In the genomic region with DNA sequence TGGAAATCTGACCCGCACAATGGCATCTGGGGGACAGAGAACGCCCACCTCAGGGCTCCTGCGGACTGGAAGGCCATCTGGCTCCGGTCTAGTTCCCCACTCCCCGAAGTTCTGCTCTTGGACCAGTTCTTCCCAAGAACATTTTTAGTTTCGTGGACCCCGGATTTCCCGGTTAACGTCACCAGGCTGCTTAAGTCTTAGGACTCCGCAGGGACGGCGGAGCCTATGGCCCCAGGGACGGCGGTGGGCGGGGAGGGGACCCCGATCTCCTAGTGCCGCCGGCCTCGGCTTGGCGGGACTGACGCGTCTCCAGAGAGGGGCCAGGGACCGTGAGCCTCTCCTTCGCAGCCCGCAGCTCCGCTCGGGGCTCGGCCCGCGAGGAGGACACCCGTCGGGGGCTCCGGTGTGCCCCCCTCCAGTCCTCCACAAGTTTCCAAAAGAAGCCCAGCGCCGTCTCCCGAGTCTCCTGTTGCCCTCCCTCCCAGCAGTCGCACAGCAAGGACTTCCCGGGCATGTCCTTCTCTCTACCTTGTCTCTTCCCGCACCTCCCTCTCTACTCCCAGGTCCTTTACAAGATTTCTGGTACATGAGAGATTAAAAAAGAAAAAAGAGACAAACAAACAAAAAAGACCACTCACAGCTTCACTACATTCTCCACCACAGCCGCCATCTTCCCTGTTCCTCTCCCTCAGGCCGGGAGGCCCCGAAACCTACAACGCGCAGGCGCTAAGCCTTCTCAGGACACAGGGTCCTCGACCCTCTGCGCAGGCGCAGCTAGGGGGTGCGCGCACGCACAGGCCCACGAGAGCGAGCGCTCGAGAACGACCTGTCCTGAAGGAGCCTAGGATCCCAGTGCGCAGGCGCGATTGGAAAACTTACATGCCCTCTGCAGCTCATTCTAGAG, we compare ENCODE assay signal across 8 mouse cellular contexts. TPM values are rescaled to one million over a fixed set of nuclear protein-coding genes. Genes with fewer than 3 reads are reported as not detected.
DNase-seq lines count a peak whose midpoint lies in the region; ATAC-seq and TF ChIP-seq lines count a peak whose summit lies in the region.

No protein-coding gene starts in this region.

- DNase-seq in 3134 (ENCODE audit: extremely low read depth, insufficient read length, low spot score), result peak; percentile 99
- peak; percentile 99 to 100 for DNase-seq in adrenal gland, postnatal 36 days
- peak; percentile 99 for DNase-seq in heart, adult 18-20 months
- DNase-seq in kidney, adult 2 months, result peak; percentile 100
- peak; percentile 97 to 99 for DNase-seq in spleen, adult 2 months (ENCODE audit: low read depth in 1 of 2, low spot score in 2 of 2)

- peak overlapping the region; percentile 91 for H3K27ac ChIP-seq in embryonic facial prominence, embryonic 13.5 days
- H3K27ac ChIP-seq in kidney, adult 2 months (ENCODE audit: insufficient read depth, low read depth, low read length), result peak overlapping the region; percentile 85
- H3K27ac ChIP-seq in limb, embryonic 12.5 days, result peak overlapping the region; percentile 93
- H3K27ac ChIP-seq in midbrain, embryonic 15.5 days, result peak overlapping the region; percentile 85
- H3K27ac ChIP-seq in spleen, adult 2 months (ENCODE audit: insufficient read depth, low read length), result peak overlapping the region; percentile 58

- H3K4me1 ChIP-seq in embryonic facial prominence, embryonic 13.5 days, result peaks cover 34% of the 10 kb centered on the region
- H3K4me1 ChIP-seq in kidney, adult 2 months (ENCODE audit: control insufficient read depth, insufficient read depth, low read length), result peaks cover 22% of the 10 kb centered on the region
- peaks cover 22% of the 10 kb centered on the region for H3K4me1 ChIP-seq in limb, embryonic 12.5 days (replicated peaks)
- peaks cover 38% of the 10 kb centered on the region for H3K4me1 ChIP-seq in midbrain, embryonic 15.5 days
- H3K4me1 ChIP-seq in spleen, adult 2 months (ENCODE audit: control insufficient read depth, insufficient read depth, insufficient read length), result peaks cover 11% of the 10 kb centered on the region; the same call in 1 of the 2 replicates

- peak overlapping the region; percentile 85 for H3K4me3 ChIP-seq in embryonic facial prominence, embryonic 13.5 days
- H3K4me3 ChIP-seq in kidney, adult 2 months (ENCODE audit: insufficient read depth, low read depth, low read length), result peak overlapping the region; percentile 82
- H3K4me3 ChIP-seq in limb, embryonic 12.5 days (replicated peaks), result peak overlapping the region; percentile 94
- peak overlapping the region; percentile 96 for H3K4me3 ChIP-seq in midbrain, embryonic 15.5 days
- H3K4me3 ChIP-seq in spleen, adult 2 months (ENCODE audit: extremely low read depth, insufficient read depth, insufficient read length), result peak overlapping the region; percentile 88

- no peaks in the 10 kb centered on the region for H3K9me3 ChIP-seq in embryonic facial prominence, embryonic 13.5 days
- H3K9me3 ChIP-seq in limb, embryonic 12.5 days, result no peaks in the 10 kb centered on the region
- no peaks in the 10 kb centered on the region for H3K9me3 ChIP-seq in midbrain, embryonic 15.5 days

- under 1% methylated on average over 59 of the region's 59 CpGs for WGBS in embryonic facial prominence, embryonic 13.5 days
- WGBS in kidney, adult 2 months, result under 1% methylated on average over 59 of the region's 59 CpGs
- WGBS in limb, embryonic 12.5 days, result under 1% methylated on average over 59 of the region's 59 CpGs
- WGBS in midbrain, embryonic 15.5 days, result under 1% methylated on average over 59 of the region's 59 CpGs
- whole genome bisulfite sequencing in spleen, adult 2 months, result under 1% methylated on average over 59 of the region's 59 CpGs

- H3K4me2 ChIP-seq in embryonic facial prominence, embryonic 13.5 days, result peak overlapping the region; percentile 74
- peak overlapping the region; percentile 75 for H3K4me2 ChIP-seq in limb, embryonic 12.5 days
- peak overlapping the region; percentile 88 for H3K4me2 ChIP-seq in midbrain, embryonic 15.5 days

- peak; percentile 89 for TF ChIP-seq POLR2A in kidney, adult 2 months (IDR thresholded peaks at IDR 0.05; ENCODE audit: low read depth, low read length)
- peak; percentile 86 for TF ChIP-seq POLR2A in spleen, adult 2 months (IDR thresholded peaks at IDR 0.05; ENCODE audit: low read depth, low read length)

- no peak for TF ChIP-seq CTCF in kidney, adult 2 months (conservative IDR thresholded peaks at IDR 0.05; ENCODE audit: insufficient read depth, insufficient read length, low read depth, low read length)
- TF ChIP-seq CTCF in spleen, adult 2 months (IDR thresholded peaks at IDR 0.05; ENCODE audit: extremely low read depth, insufficient read depth, insufficient read length, insufficient replicate concordance), result no peak

- peak overlapping the region; percentile 97 for H3K9ac ChIP-seq in embryonic facial prominence, embryonic 13.5 days
- peak overlapping the region; percentile 95 for H3K9ac ChIP-seq in limb, embryonic 12.5 days (replicated peaks)
- peak overlapping the region; percentile 87 for H3K9ac ChIP-seq in midbrain, embryonic 15.5 days

- H3K27me3 ChIP-seq in embryonic facial prominence, embryonic 13.5 days, result no peaks in the 10 kb centered on the region
- no peaks in the 10 kb centered on the region for H3K27me3 ChIP-seq in kidney, adult 2 months (replicated peaks; ENCODE audit: control insufficient read depth, insufficient read depth, low read length)
- no peaks in the 10 kb centered on the region for H3K27me3 ChIP-seq in limb, embryonic 12.5 days
- no peaks in the 10 kb centered on the region for H3K27me3 ChIP-seq in midbrain, embryonic 15.5 days (replicated peaks)
- no peaks in the 10 kb centered on the region for H3K27me3 ChIP-seq in spleen, adult 2 months (ENCODE audit: control insufficient read depth, insufficient read depth, low read length)

- peak; percentile 94 for ATAC-seq in embryonic facial prominence, embryonic 13.5 days (ENCODE audit: insufficient number of reproducible peaks, insufficient read depth, low FRiP score, low TSS enrichment, low read depth)
- ATAC-seq in limb, embryonic 12.5 days (ENCODE audit: insufficient number of reproducible peaks, insufficient read depth, low FRiP score, low TSS enrichment, low read depth), result peak; percentile 92
- ATAC-seq in midbrain, embryonic 15.5 days (replicated peaks), result peak; percentile 91

- H3K36me3 ChIP-seq in embryonic facial prominence, embryonic 13.5 days, result peaks cover 15% of the 10 kb centered on the region
- no peaks in the 10 kb centered on the region; the same call in 1 of the 2 replicates for H3K36me3 ChIP-seq in kidney, adult 2 months (ENCODE audit: control insufficient read depth, insufficient read depth, low read length)
- H3K36me3 ChIP-seq in limb, embryonic 12.5 days, result peaks cover 22% of the 10 kb centered on the region
- peaks cover 3% of the 10 kb centered on the region; the same call in 1 of the 2 replicates for H3K36me3 ChIP-seq in midbrain, embryonic 15.5 days (replicated peaks)
- no peaks in the 10 kb centered on the region for H3K36me3 ChIP-seq in spleen, adult 2 months (ENCODE audit: control insufficient read depth, insufficient read depth, low read length)

RNA-seq across cellular contexts. Expression of gene Dpf2, which starts 0.5 kb away (rescaled TPM):
- 100 to 1,000 TPM in 1 of 2 experiments, 10 to 100 TPM in 1; 89.6 to 120 TPM for total RNA-seq in adrenal gland, postnatal 36 days (2021)
- 164 and 179 TPM in 2 replicates for polyA plus RNA-seq in embryonic facial prominence, embryonic 13.5 days (2015; fragmentation: Nextera tagmentation; extraction: Ambion mirVana)
- 10 to 100 TPM; 77.6 to 84.0 TPM for total RNA-seq in heart, adult 18-20 months (2021)
- polyA plus RNA-seq in kidney, adult 2 months (2012; rRNA removed), result 71.5 and 79.7 TPM in 2 replicates
- 192 and 199 TPM in 2 replicates for polyA plus RNA-seq in limb, embryonic 12.5 days (2016; fragmentation: Nextera tagmentation; extraction: Ambion mirVana)
- 122 and 130 TPM in 2 replicates for polyA plus RNA-seq in midbrain, embryonic 15.5 days (2015; fragmentation: Nextera tagmentation; extraction: Ambion mirVana)
- polyA plus RNA-seq in spleen, adult 2 months (2012; rRNA removed), result 59.9 and 74.8 TPM in 2 replicates

RNA-seq across cellular contexts. Expression of gene Cdc42ep2, which starts 12.3 kb away (rescaled TPM):
- 1 to 10 TPM; 6.0 to 6.2 TPM for total RNA-seq in adrenal gland, postnatal 36 days (2021)
- 4.7 TPM in 2 replicates for polyA plus RNA-seq in embryonic facial prominence, embryonic 13.5 days (2015; fragmentation: Nextera tagmentation; extraction: Ambion mirVana)
- 1 to 10 TPM; 6.6 to 9.0 TPM for total RNA-seq in heart, adult 18-20 months (2021)
- polyA plus RNA-seq in kidney, adult 2 months (2012; rRNA removed), result 12.0 and 12.2 TPM in 2 replicates
- 2.7 and 3.0 TPM in 2 replicates for polyA plus RNA-seq in limb, embryonic 12.5 days (2016; fragmentation: Nextera tagmentation; extraction: Ambion mirVana)
- polyA plus RNA-seq in midbrain, embryonic 15.5 days (2015; fragmentation: Nextera tagmentation; extraction: Ambion mirVana), result 16.3 and 16.7 TPM in 2 replicates
- 8.1 and 8.2 TPM in 2 replicates for polyA plus RNA-seq in spleen, adult 2 months (2012; rRNA removed)

RNA-seq across cellular contexts. Expression of gene Tigd3, which starts 18.4 kb away (rescaled TPM):
- 1 to 10 TPM in 1 of 2 experiments, under 1 TPM in 1; 0.92 to 1.4 TPM for total RNA-seq in adrenal gland, postnatal 36 days (2021)
- 3.8 and 4.7 TPM in 2 replicates for polyA plus RNA-seq in embryonic facial prominence, embryonic 13.5 days (2015; fragmentation: Nextera tagmentation; extraction: Ambion mirVana)
- under 1 TPM in 1 of 2 experiments, not detected in 1; 0.35 TPM for total RNA-seq in heart, adult 18-20 months (2021)
- polyA plus RNA-seq in kidney, adult 2 months (2012; rRNA removed), result 0.52 and 0.73 TPM in 2 replicates
- polyA plus RNA-seq in limb, embryonic 12.5 days (2016; fragmentation: Nextera tagmentation; extraction: Ambion mirVana), result 5.5 and 6.6 TPM in 2 replicates
- 13.8 and 16.4 TPM in 2 replicates for polyA plus RNA-seq in midbrain, embryonic 15.5 days (2015; fragmentation: Nextera tagmentation; extraction: Ambion mirVana)
- polyA plus RNA-seq in spleen, adult 2 months (2012; rRNA removed), result 1.3 TPM in 2 replicates

RNA-seq across cellular contexts. Expression of gene Slc25a45, which starts 34.7 kb away (rescaled TPM):
- total RNA-seq in adrenal gland, postnatal 36 days (2021), result 10 to 100 TPM in 1 of 2 experiments, 1 to 10 TPM in 1; 9.4 to 33.2 TPM
- polyA plus RNA-seq in embryonic facial prominence, embryonic 13.5 days (2015; fragmentation: Nextera tagmentation; extraction: Ambion mirVana), result 3.1 and 4.5 TPM in 2 replicates
- total RNA-seq in heart, adult 18-20 months (2021), result 1 to 10 TPM; 2.6 to 2.8 TPM
- polyA plus RNA-seq in kidney, adult 2 months (2012; rRNA removed), result 52.7 and 63.4 TPM in 2 replicates
- 1.2 and 2.1 TPM in 2 replicates for polyA plus RNA-seq in limb, embryonic 12.5 days (2016; fragmentation: Nextera tagmentation; extraction: Ambion mirVana)
- polyA plus RNA-seq in midbrain, embryonic 15.5 days (2015; fragmentation: Nextera tagmentation; extraction: Ambion mirVana), result 2.0 and 2.9 TPM in 2 replicates
- 36.6 and 37.6 TPM in 2 replicates for polyA plus RNA-seq in spleen, adult 2 months (2012; rRNA removed)

RNA-seq across cellular contexts. Expression of gene Frmd8, which starts 37.3 kb away (rescaled TPM):
- 10 to 100 TPM; 35.5 to 52.6 TPM for total RNA-seq in adrenal gland, postnatal 36 days (2021)
- polyA plus RNA-seq in embryonic facial prominence, embryonic 13.5 days (2015; fragmentation: Nextera tagmentation; extraction: Ambion mirVana), result 30.6 and 34.0 TPM in 2 replicates
- 10 to 100 TPM in 1 of 2 experiments, 1 to 10 TPM in 1; 7.2 to 10.6 TPM for total RNA-seq in heart, adult 18-20 months (2021)
- 18.5 and 23.1 TPM in 2 replicates for polyA plus RNA-seq in kidney, adult 2 months (2012; rRNA removed)
- 37.2 and 41.4 TPM in 2 replicates for polyA plus RNA-seq in limb, embryonic 12.5 days (2016; fragmentation: Nextera tagmentation; extraction: Ambion mirVana)
- 16.1 and 19.2 TPM in 2 replicates for polyA plus RNA-seq in midbrain, embryonic 15.5 days (2015; fragmentation: Nextera tagmentation; extraction: Ambion mirVana)
- polyA plus RNA-seq in spleen, adult 2 months (2012; rRNA removed), result 42.3 and 43.9 TPM in 2 replicates

Comparison
In these comparisons a context has a peak if more than half of its experiments do, and no peak if none do; other contexts are left out.
1. Peak in every context shown above with its lines: DNase-seq, ATAC-seq, H3K4me3 ChIP-seq and H3K27ac ChIP-seq.